Mouse (Mus musculus) layer of hippocampus, postnatal 36 days (tissue): ENCODE results near the gene Setd4. TPM values are rescaled to one million over a fixed set of nuclear protein-coding genes. Genes with fewer than 3 reads are reported as not detected.
"Not testable (repeated sequence)": the region's sequence is repeated elsewhere in the genome, so short reads cannot be mapped to it uniquely, and the experiment has no call there.

Experiments
- DNase-seq, 2 experiments: peaks; one replicate each; pipeline ENCODE4 v3.0.0; 2022
- total RNA-seq, 2 experiments: library from RNA; stranded (reverse); gene quantifications; 2 replicates each; pipeline ENCODE4 v1.2.3; 2021

The Setd4 gene
- total RNA-seq = 10 to 100 TPM; 10.1 to 13.8 TPM

DNA sequence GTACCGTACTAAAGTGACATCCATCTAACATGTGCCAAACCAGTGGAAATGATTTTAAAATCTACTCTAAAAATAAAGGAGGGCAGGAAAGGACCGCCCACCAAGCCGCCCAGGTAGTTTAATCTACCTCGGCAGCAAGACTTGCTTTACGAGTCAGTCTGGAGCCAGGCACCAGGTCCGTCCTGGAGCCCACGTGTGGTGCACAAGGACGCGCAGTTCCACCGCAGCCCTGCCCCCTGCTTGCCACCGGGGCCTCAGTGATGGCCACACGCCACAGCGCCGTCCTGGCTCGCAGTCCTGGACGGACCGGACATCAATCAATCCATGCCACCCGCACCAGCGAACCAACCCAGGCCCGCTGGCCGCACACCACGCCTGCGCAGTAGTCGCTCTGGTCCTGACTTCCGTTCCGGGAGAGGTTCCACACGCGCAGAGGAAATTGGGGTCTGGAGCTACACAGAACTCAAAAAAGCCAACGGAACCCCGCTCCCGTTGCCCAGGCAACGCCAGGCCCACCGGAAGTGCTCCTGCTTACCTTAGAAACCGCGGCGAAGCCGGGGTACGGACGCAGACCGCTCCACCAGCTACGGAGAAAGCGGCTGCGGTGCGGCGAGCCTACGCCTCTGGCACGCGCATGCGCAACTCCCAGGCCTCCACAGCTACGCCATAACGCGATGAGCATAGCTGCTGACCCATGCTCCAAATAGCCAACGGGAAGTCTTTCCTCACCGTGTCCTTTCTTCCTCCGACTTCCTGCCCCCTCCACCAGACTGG, at the start of gene Setd4:
Setd4 (minus strand) TSS at position 625 of the 774 bp plus-strand sequence.
- DNase-seq = peak; percentile 92

DNA sequence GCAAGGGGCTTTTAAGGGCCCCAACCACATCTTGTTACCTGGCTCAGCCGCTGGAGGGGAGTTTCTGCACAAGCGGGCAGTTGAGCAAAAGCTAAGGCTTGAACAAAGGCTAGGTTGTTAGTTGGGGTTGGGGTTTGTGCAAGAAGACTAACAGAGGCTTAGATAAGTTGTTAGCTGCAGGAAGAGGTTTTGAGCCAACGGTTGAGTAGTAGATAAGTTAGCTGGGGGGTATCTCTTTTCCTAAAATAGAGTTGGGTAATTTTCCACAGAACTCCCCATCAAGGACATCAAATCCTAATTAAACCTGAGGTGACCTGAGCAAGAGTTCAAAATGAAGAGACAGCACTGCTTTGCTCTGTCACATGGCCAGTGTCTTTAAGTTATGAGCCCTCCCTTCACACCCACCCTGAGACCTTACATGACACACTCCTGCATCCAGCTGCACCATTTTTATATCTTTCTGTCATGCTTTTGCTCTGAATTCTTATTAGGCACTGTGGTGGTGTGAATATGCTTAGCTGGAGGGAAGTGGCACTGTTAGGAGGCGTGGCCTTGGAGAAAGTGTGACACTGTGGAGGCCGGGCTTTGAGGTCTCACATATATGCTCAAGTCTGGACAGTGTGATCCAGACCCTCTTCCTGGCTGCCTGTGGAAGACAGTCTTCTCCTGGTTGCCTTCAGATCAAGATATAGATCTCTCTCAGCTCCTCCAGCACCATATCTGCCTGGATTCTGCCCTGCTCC, 44.7 kb upstream of the Setd4 start:
- no peak for DNase-seq

DNA sequence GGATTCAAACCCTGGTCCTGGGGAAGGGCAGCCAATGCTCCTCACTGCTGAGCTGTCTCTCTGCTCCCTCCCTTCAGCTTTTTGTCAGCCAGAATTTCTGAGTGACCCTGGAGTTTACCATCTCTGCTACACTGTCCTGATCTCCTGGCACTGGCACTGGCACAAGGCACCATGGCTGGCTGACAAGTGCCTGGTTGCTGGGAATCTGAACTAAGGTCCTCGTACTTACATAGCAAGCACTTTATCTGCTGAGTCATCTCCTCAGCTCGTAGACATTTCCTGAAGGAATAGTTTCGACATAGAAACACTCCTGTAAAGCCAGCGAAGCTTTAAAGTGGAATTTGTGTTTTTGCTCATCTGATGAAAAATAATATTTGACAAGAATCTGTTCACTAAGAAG, 40.1 kb upstream of the Setd4 start:
- DNase-seq = no peak

DNA sequence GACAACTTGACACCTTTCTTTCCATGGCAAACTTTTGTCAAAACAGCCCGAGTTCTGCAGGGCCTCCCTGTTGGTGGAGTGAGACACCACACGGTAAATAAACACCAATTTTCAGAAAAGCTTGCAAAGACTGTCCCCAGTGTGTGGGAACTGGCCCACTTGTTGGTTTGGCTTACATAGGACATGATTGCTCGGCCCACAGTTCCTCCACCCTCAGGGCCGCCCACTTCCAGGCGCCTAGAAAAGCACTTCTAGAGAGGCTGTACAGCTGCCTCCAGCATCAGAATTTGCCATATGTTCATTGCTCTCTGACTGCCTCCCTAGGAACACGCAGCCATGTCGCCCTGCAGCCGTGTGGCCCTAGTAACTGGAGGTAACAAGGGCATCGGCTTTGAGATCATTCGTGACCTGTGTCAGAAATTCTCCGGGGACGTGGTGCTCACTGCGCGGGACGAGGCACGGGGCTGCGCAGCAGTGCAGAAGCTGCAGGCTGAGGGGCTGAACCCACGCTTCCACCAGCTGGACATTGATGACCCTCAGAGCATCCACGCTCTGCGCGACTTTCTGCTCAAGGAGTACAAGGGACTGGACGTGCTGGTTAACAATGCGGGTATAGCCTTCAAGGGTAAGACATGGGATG, 24.0 kb upstream of the Setd4 start, which contains the start of gene Gm5678:
Gm5678 (plus strand) TSS at position 337 of the 640 bp plus-strand sequence.
- peak; percentile 23 to 37 for DNase-seq

DNA sequence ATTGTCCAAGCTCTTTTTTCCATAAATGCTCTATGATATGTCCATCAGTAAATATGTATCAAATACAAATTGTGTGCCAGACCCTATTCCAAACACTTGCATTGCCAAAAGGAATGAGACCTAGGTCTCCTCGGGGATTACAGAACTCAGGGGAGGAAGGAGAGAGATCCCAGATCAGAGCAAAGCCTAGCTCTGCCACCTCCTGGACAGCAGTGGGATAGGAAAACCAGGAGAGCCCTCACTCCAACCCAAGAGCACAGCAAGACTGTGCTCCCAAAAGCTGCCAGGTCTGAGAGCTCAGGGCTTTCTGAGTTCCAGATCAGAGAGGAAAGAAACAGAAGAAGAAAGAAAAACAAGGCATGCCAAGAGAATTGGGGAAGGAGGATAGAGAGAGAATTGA, 22.9 kb upstream of the Setd4 start:
- DNase-seq = no peak

DNA sequence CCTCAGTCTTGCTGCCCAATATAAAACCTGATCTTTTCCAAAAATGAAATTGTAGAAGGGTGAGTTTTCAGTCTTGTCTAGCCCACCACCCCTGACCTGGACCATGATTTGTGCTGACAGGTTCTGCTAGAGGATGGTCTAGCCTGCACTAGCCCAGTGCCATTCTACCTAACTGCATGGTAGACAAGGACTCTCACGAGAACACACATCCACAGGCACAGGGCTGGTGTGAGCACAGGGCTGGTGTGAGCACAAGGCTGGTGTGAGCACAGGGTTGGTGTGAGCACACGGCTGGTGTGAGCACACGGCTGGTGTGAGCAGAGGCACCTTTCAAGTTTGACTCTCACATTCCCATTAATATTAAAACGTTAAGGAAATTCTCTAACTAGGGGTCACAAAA, 20.8 kb upstream of the Setd4 start:
- DNase-seq = no peak

DNA sequence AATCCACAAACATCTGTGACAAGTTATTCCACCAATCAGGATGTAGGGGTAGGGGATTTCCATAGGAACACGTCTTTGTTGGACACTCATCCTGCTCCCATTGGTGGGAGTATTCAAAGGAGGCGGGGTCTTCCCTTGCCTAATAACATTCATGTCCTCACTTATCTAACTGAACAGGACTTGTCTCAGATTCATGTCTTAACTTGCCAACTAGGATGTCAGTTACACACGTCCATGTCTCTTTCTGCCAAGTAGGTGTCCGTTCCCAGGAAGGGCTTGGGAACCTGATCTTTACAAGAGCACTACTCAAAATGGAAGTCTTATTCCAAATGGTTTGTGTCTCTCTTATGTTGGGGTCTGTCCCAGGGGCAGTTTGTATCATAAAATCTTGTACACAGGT, 19.9 kb upstream of the Setd4 start:
- not testable (repeated sequence) for DNase-seq

DNA sequence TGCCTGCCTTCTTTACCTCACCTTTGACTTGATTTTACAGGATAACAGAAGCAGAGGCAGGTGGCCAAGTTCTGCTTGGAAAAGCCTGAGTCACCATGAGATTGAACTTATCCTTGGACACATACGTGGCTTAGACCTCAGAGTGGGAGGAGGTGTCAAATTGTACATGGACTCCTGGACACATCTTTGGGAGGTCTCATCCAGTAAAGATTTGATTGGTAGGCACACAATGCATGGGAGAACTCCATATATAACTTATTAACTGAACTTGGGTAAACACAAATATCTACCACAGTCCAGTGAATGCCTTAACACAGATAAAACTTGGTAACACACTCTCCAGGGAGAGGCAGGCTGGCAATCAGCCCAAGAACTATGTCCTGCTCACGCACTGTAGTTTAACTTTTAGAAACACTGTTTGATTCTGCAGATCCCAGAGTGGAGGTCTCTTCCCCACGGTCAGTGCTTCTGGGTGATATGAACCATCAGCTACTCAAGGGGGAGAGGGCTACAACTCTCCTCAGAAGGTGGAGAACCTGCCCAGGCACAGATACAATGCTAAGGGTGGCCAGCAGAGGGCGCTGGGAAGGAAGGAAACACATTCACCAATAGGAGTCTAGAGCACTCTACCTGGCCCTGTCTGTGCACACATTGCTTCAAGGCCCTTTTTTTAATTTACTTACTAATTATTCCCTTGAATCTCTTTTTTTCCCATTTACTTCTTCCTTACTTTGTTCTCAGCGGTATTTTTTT, 11.4 kb upstream of the Setd4 start:
- DNase-seq = peak; percentile 55 to 62

DNA sequence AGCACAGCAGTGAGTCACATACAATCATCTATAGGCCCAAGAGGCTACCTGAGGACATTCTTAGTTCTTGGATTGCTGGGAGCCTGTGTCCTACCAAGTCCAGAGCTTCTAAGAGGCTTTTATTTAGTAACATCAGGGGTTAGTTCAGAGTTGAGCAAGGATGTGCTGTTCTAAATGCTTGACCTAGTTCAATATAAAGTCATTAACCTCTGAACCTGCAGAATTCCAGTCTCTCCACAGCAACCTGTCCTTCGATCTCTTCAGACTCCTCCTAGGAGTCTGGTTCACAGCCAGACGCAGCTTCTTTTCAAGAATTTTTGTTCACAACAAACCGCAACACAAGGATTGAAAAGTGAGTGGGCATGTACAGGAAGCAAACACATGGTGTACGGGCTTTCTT, 7.1 kb upstream of the Setd4 start:
- DNase-seq = no peak

DNA sequence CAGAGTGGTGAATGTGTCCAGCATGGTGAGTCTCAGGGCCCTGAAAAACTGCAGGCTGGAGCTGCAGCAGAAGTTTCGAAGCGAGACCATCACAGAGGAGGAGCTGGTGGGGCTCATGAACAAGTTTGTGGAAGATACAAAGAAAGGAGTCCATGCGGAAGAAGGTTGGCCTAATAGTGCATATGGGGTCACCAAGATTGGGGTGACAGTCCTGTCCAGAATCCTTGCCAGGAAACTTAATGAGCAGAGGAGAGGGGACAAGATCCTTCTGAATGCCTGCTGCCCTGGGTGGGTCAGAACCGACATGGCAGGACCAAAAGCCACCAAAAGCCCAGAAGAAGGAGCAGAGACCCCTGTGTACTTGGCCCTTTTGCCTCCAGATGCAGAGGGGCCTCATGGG, 5.9 kb upstream of the Setd4 start:
- no peak for DNase-seq

DNA sequence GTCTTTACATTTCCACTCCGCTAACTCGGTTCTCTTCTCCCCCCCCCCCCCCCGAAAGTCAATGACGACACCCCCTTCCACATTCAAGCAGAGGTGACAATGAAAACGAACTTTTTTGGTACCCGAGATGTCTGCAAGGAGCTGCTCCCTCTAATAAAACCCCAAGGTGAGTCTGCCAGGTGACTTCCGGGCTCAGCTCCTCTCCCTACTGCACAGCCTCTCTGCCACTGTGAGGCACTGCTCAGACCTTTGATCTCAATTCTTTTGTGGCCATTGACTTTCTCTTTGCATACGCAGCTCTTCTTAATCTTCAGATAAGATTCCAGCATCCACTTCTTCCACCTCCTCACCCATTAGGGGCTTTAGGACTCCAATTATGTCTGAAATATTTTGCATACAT, 4.9 kb upstream of the Setd4 start:
- no peak for DNase-seq

DNA sequence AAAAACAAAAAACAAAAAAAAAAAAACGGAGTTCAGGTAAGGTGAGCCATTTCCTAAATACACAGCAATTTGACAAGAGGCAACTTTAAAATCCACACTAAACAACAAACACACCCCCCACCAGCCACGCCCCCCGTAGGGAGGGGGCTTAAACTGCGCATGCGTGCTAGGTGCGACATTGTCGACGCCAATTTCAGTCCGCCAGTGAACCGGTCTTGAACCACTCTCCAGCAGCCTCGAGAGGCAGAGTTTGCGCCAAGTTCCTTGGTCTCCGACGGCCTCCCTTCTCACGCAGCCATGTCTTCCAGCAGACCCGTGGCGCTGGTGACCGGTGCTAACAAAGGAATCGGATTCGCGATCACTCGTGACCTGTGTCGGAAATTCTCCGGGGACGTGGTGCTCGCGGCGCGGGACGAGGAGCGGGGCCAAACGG, 3.8 kb upstream of the Setd4 start:
- DNase-seq = peak; percentile 82 to 85

DNA sequence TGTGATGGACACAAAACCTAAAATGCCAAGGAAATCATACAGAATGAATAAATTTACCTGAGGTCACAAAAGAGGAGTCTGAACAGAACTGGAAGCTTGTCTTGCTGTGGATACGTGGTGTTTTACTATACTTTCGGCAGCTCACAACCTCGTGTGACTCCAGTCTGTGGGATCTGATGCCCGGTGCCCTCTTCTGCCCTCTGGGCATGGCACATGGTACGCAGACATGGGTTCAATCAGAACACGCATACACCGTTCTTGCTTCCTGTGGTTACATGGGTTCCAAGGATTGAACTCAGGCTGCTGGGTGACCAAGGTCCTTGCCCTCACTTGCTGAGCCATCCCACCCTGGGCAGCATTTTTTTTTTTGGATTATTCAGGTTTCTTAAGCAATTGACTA, 2.3 kb upstream of the Setd4 start:
- no peak for DNase-seq

DNA sequence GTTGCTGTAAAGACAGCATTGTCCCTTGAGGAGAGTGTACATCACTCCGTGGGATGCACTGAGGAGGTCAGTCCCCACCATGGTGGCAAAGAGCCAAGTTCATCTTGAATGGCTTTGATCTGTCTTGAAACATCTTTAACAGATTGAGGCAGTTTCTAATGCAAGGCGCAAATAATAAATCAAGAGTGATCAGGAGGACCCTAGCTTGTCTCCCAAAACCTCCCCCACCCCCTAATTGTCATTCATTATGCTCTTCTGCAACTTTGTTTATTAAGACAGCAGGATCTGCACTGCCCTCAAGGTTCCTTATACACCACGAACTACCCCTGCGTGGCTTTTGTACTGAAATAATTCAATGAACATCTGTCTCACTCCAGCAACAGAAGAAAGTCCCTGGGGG, 1.7 kb upstream of the Setd4 start, which contains the start of gene Cbr1:
Cbr1 (plus strand) TSS at position 301 of the 400 bp plus-strand sequence.
- DNase-seq = no peak

DNA sequence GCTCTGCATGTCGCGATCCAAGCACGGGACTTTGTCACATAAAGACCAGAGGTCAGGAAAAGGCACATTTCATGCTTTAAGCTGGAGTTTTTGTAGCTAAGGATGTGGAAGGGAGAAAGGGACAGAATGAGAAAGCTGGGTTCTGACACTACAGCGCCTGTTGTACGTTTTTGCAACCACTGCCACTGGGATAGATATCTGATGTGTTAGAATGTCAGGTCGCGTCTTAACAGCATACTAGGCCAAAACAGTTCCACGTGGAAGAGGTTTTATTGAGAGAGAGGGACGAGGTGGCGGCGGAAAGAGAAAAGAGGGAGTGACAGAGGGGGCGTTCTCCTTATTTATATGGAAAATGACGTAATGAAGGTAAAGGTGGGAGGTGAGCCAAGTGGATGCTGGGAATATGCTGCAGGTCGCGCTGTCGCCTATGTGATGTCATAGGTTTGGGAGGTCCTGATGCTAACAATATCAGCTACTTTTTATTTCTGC, 662 bp upstream of the Setd4 start:
- peak in 1 of 2 experiments; percentile 9 for DNase-seq

DNA sequence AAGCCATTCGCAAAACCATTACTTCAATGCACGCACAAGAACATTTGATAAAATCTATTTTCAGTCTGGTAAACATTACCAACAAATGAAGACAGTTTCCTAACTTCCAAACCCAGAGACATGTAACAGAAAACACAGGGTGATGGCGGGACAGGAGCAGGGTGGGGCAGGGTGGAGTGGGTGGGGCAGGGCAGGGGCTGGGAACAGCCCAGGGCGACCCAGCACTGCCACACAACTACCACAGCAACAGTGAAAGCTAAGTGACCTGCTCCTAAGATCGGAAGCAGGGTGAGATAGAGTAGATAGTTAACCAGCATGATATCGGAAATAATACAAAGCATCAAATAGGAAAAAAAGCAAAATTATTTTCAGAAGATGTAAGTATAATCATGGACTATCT, 4.4 kb downstream of the Setd4 start:
- DNase-seq = no peak

DNA sequence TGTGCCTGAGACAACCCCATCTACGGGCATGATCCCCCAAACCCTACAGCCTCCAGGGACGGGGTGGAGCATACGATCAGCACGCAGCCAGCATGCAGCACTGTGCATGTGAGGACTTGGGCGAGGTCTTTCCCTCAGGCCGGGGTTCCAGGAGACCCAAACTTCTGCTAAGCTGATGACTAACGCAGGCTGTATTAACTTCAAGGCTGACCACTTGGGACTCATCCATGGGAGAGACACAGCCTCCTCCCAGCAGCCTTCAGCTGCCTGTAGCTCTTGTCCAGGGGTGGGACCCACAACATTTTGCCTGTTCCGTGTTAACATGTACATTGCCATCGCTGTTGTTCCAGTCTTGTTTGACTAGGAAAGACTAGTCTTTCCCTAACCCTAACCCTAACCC, 6.3 kb downstream of the Setd4 start:
- DNase-seq = no peak

DNA sequence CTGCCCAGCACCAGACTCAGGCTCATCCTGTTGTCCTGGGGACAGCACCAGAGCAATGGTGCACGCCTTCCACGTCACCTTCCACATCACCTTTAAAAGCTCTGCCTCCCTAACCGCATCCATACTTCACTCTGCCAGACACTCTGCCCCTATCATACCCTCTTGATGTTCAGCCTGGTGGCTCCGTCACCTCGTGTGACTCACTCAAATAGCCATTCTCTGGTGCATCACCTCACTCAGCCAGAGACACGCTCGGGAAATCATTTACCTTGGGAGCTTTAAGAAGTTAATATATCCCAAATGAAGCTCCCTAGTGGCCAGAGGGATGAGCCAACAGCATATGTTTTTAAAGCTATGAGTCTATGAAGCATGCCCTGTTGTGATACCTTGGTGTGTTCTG, 7.1 kb downstream of the Setd4 start:
- no peak for DNase-seq

DNA sequence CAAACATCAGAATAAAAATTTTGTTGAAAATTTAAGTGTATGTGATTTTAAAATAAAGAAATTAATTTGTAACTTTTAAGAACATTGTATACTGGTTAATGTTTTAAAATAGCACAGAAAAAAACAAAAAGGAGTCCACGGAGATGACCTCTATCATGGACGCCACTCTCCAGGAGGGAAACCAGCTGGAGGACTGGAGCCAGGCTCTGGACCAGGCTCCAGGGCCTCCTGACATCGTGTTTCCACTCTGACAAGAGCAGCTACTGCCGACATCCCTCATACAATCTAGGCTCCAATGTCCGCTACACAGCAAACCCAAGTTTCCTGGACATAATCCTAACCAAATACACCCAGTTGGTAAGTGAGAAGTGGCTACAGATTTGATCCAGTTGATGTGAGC, 8.1 kb downstream of the Setd4 start:
- DNase-seq = no peak

DNA sequence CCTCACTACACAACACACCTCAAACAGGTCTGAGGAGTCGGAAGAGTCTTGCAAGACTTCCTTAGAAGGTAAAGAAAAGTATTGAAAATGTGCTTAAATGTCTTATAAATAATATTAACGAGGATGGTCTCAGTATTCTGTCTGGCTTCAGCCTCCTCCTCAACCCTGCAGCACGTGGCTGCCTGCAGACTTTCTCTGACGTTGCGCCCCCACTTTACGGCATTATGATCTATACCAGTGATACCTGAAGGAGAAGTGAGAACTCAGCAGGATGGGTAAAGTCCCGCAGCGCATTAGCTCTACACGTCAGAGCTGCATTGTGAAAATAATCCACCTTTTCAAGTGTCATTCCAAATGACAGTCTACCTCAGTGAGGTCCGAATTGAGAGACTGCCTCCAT, 9.4 kb downstream of the Setd4 start:
- no peak for DNase-seq

DNA sequence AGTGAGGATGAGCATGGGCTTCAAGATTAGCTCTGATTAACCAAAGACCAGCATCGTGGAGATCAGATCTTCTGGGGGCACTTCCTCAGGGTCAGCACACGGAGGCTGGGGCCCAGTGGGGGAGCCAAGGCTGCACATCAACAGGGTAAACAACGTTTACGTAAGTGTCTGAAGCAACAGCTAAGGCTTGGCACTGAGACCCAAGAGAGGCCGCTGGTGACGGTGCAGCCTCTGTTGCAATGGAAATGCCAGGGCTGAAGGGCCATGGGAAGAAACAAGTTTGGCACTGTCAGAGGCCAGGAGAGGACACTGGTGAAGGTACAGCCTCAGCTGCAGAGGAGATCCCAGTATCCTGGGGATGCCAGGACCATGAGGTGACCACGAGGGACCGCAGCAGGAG, 10.5 kb downstream of the Setd4 start:
- no peak for DNase-seq

DNA sequence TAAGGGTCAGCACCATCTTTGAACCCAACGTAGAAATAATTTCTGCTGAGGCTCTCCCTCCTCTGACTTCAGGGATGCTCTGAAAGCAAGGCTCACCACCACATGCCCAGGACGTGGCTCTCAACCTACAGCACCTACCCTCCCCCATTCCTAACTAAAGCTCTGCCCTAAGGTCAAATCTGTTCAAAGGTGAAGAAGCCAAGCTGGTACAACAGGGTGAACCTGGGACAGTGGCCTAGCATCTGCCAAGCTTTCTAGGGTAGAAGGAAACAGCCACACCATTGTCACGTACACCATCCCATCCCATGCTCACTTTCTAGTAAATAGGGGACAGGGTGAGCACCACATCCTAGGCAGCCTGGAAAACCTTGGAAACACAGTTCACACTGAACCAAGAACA, 11.2 kb downstream of the Setd4 start:
- DNase-seq = no peak
